Mouse (Mus musculus): ENCODE measurements around the gene AC124502.3.
"Not testable (repeated sequence)": the region's sequence is repeated elsewhere in the genome, so short reads cannot be mapped to it uniquely, and the experiment has no call there.

Gene AC124502.3

DNA sequence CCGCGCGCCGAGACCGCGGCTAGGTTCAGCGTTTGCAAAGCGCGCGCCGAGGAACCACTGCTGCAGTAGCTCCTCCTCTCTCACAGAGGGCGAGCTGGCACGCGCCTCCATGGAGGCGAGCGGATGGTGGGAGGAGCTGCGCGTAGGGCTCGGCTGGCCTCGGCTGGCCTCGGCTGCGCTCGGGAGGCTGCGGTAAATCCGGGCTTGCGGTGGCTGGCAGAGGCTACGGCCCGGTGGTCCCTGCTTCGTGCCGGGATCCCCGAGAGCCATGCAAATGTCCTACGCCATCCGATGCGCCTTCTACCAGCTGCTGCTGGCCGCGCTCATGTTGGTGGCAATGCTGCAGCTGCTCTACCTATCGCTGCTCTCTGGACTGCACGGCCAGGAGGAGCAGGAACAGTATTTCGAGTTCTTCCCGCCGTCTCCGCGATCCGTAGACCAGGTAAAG lies at the start of gene AC124502.3, which contains the start of gene B4gat1:
Gene AC124502.3, plus strand, starts transcription at position 183 of the 448 bp plus-strand sequence.
Gene B4gat1, plus strand, starts transcription at position 118 of the 448 bp plus-strand sequence.
- DNase-seq, result peak; percentile 85 to 90

DNA sequence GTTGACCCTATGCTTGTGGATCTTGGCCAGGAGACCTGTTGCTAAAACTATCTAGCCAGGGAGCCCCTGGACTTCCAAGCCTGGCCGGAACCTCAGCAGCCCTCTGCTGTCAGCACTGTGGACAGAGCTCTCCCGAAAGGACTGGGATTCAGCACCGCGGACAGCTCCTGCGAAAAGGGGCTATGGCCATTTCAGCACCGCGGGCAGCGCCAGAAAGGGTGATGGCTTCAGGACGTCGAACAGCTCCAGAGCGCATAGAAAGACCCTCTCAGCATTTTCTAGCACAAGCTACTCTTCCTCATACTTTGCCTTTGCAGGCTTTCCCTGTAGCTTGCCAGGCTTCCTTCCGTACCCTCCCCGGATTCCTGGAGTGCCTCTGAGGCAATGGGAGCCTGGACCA lies 49.7 kb upstream of the AC124502.3 start:
- DNase-seq, result peak; percentile 84 to 89

DNA sequence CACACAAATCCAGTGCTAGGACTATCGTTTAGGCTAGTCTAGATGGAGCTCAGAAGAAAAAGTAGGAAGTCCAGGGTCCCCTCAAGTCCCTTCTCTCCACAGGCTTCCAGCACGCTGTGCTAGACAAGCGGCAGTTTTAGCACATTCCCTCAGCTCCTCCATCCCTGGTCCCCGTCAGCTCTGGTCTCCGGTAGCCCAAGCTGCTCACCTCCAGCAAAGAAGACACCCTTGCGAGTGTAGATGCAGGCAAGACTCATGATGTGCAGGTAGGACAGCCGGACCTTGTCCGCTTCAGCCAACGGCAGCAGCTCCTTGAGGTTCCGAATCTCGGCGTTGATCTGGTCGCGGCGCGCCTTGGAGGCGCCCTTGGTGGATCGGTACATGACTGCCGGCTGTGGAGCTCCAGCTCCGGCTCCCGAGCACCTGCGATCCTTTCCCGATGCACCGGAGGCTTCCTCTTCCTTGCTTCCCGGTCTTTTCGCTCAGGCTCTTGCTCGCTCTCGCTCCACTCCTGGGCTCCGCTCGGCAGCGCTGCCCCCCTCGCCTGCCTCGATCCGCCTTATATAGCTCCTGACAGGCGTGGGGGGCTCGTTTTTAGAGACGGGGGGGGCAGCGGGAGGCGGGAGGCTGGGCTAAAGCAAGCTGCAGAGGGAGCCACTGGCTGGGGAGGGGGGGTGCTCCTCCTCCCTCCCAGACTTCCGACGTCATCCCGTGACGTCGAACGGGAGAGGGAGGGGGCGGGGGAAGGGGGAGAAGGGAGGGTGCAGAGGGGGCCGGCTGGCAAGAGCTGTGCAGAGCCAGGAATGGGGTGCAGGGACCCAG lies 49.0 kb upstream of the AC124502.3 start:
- no peak for DNase-seq

DNA sequence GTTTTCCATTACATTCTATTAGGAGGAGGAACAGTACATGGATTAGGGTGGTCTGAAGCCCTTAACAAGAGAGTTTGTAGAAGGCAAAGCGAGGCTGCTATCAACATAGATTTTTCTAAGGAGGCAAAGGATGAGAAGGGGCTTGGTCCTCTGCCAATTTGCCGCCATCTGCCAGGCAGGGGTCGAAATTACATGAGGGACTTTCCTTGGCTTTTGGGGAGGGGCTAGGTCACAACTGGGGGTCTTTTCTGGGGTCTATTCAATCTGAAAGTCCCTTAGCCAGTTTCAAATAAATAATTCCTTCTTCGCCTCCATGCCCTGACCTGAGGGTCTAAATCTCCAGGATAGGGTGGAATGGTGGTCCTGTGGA lies 48.5 kb upstream of the AC124502.3 start, which contains the start of gene Npas4:
Gene Npas4, minus strand, starts transcription at position 61 of the 370 bp plus-strand sequence.
- no peak for DNase-seq

DNA sequence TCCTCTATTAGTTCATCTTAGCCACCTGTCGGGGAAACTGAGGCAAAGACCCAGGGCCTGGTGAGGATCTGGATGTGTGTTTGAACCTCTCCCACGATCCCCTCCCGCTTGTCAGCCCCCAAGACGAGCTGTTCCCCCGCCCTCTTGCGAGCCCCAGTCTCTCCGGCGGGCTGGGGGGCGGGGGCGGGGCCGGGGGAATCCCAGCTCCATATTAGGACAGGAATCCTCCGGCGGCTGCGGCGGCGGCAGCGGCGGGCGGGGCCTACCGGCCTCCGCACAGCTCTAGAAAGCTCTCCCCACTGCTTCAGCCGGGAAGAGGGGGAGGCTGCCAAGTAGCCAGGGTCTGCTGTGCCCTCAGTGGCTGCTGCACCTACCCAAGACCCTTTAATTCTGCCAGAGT lies 48.0 kb upstream of the AC124502.3 start:
- no peak for DNase-seq

DNA sequence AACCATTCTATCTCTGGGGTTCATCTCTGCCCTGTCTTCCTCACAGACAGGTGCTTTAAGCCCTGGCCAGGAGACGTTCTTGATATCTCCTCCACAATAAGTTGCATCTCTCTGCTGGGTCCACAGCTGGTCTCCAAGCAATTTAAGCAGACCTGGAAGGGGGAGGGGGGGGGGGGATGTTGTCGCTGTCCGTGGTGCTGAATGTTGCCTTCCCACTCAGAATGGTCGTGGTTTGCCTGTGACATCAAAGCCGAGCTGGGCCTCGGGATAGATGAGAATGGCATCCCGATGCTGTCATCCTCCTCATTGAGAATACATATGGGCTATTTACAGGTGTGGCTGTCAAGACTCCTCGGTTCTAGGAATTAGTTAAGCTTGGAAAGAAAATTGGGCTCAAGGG lies 46.3 kb upstream of the AC124502.3 start:
- no peak for DNase-seq

DNA sequence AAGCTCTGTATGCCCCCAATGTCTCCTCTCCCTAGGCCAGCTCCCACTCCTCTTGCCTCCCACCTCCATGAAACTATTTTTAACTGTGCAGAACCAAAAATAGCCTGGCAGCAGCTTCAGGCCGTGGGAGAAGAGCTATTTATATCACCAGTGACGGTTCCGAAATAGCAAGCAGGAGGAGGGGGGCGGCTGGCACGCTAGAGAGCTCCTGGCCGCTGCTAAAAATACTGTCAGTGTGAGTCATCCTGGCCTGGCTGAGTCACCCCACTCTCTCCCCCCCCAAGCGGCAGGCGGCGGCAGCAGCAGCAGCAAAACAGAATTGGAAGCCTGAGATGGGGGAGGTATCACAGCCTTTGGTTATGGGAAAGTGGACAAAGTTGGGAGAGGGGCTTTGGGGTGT lies 45.8 kb upstream of the AC124502.3 start:
- DNase-seq, result no peak

DNA sequence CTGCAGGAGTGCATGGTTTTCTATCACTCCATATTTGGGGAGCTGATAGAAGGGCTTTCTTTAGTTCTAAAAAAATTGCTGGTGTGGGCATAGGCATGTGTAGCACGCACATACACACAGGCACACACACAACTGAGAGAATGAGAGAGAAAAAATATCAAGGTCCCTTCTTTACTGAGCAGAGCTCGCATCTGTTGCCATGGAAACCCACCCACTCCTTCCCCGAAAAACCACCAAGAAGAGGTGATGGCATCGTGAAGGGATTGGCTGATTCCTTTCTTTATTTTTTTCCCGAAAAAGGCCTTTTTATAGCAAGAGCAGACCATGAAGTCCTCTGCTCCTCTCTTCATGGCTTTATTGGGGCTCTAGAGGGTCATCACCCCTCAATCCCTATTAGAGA lies 44.6 kb upstream of the AC124502.3 start:
- no peak for DNase-seq

DNA sequence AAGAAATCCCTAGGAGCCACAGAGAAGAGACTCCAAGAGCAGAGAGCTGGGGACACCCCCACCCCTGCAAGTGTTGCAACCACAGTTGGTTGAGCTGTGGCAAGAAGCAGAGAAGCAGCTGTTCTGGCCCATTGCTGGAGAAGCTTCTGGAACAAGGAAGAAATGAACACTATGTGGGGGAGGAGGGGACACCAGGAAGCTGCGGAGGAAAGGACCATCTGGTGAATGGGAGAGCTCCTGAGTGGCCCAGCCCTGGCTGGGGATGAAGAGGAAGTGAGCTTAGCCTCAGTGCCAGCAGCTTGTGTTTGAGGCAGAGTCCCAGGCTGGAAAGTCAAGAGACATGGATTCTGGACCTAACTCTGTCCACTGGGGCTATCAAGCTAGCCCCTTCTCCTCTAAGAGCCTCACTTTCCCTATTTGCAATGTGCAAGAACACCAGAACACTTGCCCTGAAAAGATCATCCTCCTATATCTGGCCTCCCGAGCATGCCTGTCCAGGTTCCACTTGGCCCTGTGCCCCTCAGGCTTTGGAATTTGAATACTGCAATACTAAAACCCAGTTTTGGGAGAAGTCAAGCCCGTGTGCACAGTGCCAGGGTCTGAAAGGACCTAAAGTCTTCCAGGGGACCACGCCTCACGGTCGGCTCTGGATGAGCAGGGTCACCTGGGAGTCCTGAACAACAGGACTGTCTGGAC lies 39.1 kb upstream of the AC124502.3 start:
- no peak for DNase-seq

DNA sequence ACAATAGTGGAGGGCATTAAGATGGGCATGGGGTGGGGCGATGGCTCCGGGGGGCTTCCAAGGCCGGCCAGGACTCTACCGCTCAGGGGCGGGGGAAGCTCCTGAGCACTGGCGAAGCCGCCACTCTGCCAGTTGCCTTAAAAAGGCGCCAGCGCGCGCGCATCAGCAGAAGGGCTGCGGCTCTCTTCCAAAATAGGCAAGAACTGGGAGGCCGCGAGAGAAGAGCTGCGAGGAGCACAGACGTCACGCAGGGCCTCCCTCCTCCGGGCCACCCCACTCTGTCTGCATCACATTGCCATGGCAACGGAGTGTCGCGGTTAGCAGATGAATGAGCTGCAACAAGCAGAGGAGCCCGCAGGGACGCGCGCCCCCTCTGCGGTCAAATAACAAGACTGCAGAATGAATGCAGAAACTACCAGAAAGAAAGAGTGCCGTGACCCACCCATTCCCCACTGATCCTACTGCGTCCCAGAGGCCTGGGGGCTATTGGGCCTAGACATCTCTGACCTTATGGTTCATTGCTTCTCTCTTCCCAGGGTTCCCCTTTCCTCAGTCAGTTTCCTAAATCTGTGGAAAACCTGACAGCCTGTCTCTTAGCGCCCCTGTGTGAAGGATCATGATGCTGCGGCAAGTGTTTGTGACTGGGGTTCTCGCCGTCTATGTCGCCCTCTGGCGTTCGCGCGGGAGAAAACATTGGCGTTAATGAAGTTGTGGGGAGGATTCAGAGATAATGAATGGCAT lies 36.9 kb upstream of the AC124502.3 start:
- DNase-seq, result peak; percentile 72 to 86

DNA sequence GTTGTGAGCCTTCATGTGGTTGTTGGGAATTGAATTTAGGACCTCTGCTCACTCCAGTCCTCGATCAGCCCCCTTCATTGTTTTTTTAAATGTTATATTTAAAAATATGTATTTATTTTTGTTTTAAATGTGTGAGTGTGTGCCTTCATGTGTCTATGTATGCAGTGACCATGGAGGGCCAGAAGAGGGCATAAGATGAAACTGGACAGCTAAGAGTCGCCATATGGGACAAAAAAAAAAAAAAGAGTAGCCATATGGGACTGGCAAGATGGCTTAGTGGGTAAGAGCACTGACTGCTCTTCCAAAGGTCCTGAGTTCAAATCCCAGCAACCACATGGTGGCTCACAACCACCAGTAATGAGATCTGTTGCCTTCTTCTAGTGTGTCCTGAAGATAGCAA lies 35.0 kb upstream of the AC124502.3 start:
- DNase-seq, result not testable (repeated sequence)

DNA sequence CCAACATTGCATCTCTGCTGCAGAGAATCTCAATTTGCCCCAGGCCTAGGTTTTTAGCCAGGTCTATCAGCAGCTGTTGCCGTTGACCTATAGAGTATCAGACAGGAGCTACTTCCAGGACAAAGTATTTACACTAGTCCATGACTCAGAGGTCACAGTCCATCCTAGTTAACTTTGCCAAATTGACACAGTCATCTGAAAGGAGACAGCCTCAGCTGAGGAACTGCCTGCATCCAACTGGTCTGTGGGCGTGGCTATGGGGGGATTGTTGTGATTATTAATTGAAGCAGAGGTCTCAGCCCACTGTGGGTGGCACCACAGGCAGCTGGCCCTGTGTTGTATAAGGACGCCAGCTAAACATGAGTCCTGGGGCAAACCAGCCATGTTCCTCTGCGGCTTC lies 33.8 kb upstream of the AC124502.3 start:
- no peak for DNase-seq

DNA sequence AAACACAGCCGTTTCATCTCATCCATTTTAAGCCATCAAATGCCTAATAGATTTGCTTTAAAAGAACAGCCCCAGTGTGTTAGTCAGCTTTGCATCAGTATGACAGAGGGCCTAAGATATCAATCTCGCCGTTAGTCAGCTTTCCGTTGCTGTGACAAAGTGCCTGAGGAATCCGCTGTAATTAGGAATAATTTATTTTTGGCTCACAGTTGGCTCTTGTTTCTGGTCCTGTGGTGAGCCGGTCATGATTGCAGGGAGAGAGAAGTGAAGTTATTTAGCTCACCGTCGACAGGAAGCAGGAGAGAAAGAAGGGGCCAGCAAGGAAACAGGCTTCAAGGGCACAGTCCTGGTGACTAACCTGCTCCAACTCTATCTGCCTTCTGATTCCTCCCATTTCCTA lies 25.6 kb upstream of the AC124502.3 start:
- no peak for DNase-seq

DNA sequence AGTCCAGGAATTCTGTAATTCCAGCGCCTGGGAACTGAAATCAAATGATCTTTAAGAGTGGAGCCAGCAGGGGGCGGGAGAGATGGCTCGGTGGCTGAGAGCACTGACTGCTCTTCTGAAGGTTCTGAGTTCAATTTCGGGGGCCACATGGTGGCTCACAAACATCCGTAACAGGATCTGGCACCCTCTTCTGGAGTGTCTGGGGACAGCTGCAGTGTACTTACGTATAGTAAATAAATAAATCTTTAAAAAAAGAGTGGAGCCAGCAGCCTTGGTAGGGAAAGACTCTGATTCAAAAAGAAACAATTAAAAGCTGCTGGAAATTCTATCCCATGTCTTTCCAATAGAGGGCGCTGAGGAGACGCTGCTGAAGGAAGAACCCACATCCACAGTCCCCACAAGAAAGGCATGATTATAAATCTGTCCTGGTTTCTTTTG lies 23.7 kb upstream of the AC124502.3 start:
- DNase-seq, result no peak

DNA sequence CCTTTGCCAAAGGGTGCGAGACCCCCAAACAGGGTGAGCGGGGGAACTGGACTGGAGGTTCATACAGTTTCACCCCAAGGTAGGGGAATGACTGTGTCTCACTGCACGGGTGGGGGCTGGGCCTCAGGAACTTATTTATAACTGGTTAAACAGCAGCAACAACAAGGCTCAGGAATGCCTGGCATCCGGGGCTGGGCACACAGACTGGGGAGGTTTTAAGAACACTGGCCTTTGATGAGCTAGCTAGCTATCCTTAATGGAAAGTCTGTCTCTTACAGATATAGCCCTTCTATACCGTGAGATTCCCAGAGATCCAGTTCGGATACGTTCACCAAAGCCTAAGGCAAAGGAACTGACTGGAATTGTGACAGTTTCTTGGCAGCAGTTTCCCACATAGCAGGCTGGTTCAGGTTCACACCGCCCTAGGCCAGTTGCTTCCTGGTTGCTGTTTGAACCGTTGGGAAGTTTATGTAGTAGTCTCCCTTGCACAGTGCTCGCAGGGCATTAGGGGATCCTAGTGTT lies 22.4 kb upstream of the AC124502.3 start:
- DNase-seq, result no peak

DNA sequence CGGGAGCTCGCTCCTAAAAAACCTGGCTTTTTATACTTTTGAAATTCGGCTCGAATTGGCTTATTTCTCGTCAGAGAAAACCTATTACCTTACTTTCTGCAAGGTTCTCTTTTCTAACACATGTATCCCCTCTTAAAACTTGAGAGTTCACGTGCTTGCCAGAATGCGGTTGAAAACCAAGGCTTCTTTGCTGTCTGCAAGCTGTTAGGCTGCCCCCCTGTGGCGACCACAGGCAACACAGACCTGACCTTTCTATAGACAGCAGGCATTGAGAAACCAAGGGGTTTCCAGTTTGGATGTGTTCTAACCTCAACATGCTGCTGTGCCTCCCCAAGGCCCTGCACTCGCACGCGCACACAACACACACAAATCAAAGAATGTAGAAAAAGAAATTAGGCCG lies 21.9 kb upstream of the AC124502.3 start:
- DNase-seq, result peak; percentile 69 to 74

DNA sequence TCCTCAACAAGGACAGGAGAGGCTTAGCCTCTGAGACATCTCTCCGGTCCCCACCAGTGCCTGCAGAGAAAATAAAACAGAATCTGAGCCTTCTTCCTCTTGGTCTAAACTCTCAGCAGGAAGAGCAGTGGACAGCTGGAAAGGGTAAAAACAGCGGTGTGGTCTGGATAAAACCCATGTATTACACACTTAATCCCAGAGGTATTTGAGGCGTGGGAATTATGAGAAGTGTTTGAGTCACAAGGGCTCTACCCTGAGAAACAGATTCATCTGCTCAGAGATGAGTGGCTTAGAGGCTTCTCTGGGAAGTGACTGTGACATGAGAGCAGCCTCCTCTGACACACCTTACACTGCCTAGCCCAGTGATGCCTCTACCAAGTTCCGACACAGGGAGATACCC lies 21.1 kb upstream of the AC124502.3 start:
- DNase-seq, result no peak

DNA sequence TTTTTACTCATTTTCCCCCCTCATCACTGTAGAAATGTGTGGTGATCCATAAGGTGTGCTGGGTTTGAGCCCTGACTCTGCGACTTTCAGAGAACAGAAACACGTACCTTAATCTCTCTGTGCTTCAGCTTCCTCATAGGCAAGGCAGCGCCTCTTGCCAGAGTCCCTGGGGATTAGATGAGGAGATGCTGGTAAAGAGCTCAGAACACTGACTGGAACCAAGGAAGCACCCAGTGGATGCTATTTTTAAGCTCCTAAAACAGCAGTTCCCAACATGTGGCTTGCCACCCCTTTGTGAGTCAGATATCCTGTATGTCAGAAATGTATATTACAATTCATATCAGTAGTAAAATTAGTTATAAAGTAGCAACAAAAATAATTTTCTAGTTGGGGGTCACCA lies 20.5 kb upstream of the AC124502.3 start:
- no peak for DNase-seq

DNA sequence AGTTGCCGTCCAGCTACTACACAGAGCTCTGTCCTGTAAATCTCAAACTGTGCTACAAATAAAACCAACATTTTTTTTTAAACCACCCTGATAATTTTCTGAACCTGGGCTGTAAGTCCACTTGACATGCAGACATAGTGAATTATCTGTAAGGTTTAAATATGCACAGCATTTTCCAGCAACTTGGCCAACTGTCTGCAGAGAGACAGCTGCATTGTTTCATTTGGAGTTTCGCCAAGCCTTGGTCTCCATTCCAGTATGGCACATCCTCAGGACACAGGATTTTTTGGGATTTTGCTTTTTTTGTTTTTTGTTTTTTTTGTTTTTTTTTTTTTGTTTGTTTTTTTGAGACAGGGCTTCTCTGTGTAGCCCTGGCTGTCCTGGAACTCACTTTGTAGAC lies 17.3 kb upstream of the AC124502.3 start:
- DNase-seq, result no peak

DNA sequence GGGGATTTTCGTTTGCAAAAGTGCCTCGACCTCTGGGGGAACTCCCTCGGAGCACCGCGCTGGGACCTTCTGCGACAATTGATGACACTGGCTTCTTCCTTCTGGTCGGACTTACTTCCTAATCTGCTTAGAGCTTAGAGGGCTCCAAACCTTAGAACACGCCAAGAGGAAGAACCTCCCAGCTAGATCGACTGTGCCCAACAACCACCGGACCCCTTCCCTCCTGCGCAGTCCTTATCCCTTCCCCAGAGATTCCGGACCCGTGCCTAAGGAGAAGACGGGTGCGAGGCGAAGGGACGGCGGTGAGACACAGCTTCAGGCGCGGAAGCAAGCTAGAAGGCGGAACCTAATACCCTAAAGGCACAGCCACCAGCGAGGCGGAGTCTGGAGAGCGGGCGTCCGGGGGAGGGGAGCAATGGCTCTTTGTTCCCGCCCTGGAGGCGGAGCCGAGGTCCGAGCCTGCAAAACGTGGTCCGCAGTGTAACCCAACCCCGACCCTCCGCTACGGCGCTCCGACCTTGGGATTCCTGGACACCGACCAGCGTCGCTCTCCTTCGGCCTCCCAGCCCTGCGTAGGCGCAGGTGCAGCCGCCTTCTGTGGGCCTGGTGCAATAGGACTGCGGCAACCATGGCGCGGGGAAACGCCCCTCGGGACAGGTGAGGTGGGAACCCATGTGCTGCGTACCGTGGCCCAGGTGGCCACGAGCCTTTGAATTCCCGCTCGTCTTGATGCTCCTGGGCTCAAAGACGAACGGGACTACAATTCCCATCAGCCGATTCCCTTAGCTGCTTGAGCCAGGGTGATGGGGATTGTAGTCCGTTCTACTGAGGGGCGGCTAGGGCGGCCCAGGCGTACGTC lies 14.8 kb upstream of the AC124502.3 start, which contains the start of gene Slc29a2:
Gene Slc29a2, plus strand, starts transcription at position 240 of the 859 bp plus-strand sequence.
- DNase-seq, result peak; percentile 85 to 89

DNA sequence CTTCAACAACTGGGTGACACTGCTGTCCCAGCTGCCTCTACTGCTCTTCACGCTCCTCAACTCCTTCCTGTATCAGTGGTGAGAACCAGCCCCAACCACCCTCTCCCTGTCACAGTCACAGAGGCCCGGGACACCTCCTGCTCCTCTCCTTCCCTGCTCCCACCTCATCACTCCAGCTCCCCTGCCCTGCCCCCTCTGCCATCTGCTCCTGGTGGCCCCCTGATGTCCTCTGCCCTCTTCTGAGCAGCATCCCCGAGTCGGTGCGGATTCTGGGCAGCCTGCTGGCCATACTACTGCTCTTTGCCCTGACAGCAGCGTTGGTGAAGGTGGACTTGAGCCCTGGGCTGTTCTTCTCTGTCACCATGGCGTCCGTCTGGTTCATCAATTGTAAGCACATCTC lies 12.6 kb upstream of the AC124502.3 start:
- no peak for DNase-seq

DNA sequence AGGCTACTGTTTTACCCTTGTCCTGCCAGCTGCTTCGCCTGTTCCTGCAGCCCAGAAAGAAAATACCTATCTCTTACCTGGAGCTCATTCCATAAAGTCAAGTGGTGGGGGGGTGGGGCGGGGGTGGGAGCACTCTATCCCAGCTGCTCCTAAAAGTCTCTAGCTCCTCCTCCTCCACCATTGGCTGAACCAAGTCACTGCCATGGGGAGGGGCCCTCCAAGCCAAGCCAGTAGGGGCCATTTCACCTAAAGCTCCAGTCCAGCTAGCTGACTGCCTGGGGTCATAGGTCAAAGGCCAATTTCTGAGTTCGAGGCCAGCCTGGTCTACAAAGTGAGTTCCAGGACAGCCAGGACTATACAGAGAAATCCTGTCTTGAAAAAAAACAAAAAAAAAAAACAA lies 6.0 kb upstream of the AC124502.3 start:
- DNase-seq, result no peak
